Mouse (Mus musculus) telencephalon, adult 2 months (tissue): Measurements from ENCODE around the gene Rela.

Source experiments
- DNase-seq: peaks from one replicate; pipeline ENCODE4 v3.0.0-alpha.2; 2011; ENCODE audit warnings: low read depth, low spot score

Rela gene

GRCm38 (mm10) chr19:5637069-5638047 lies at the start of gene Rela:
Gene Rela (plus strand): TSS chr19:5637483.
- peak; percentile 60 for DNase-seq

- no peak for DNase-seq
Measured at GRCm38 (mm10) chr19:5589159-5589558, 48.1 kb upstream of the Rela start.

GRCm38 (mm10) chr19:5591888-5592287 lies 45.4 kb upstream of the Rela start:
- no peak for DNase-seq

- DNase-seq = no peak
Measured at GRCm38 (mm10) chr19:5599224-5599623, 38.1 kb upstream of the Rela start.

GRCm38 (mm10) chr19:5601752-5602541 lies 35.3 kb upstream of the Rela start, which contains the start of gene Rnaseh2c:
Gene Rnaseh2c (plus strand): TSS chr19:5601873.
- peak; percentile 90 for DNase-seq

- DNase-seq = no peak
Measured at GRCm38 (mm10) chr19:5603664-5604063, 33.6 kb upstream of the Rela start.

- DNase-seq = peak; percentile 12
Measured at GRCm38 (mm10) chr19:5605126-5605525, 32.2 kb upstream of the Rela start.

GRCm38 (mm10) chr19:5606196-5606595 lies 31.1 kb upstream of the Rela start:
- no peak for DNase-seq

GRCm38 (mm10) chr19:5607705-5608410 lies 29.4 kb upstream of the Rela start:
- DNase-seq = no peak

- no peak for DNase-seq
Measured at GRCm38 (mm10) chr19:5608707-5609106, 28.6 kb upstream of the Rela start.

GRCm38 (mm10) chr19:5609171-5609546 lies 28.1 kb upstream of the Rela start:
- DNase-seq = no peak

GRCm38 (mm10) chr19:5609547-5610404 lies 27.5 kb upstream of the Rela start, which contains the start of gene Kat5:
Gene Kat5 (minus strand): TSS chr19:5610237.
- peak; percentile 80 for DNase-seq

- no peak for DNase-seq
Measured at GRCm38 (mm10) chr19:5611973-5612372, 25.3 kb upstream of the Rela start.

GRCm38 (mm10) chr19:5612762-5613411 lies 24.4 kb upstream of the Rela start:
- no peak for DNase-seq

GRCm38 (mm10) chr19:5614953-5615352 lies 22.3 kb upstream of the Rela start:
- DNase-seq = no peak

- DNase-seq = no peak
Measured at GRCm38 (mm10) chr19:5620007-5620406, 17.3 kb upstream of the Rela start.

- no peak for DNase-seq
Measured at GRCm38 (mm10) chr19:5621884-5622283, 15.4 kb upstream of the Rela start.

- DNase-seq = no peak
Measured at GRCm38 (mm10) chr19:5625311-5625710, 12.0 kb upstream of the Rela start.

- no peak for DNase-seq
Measured at GRCm38 (mm10) chr19:5629907-5630306, 7.4 kb upstream of the Rela start.

- no peak for DNase-seq
Measured at GRCm38 (mm10) chr19:5632120-5632519, 5.2 kb upstream of the Rela start.
